Mouse (Mus musculus): ENCODE results near the gene Pms2. TPM values are rescaled to one million over a fixed set of nuclear protein-coding genes. Genes with fewer than 3 reads are reported as not detected.
A peak's percentile ranks its signal among the peaks of the same experiment; 100 is the strongest.

The Pms2 gene
- total RNA-seq, 2 experiments from 2014 or later, result 16.9 to 19.0 TPM

DNA sequence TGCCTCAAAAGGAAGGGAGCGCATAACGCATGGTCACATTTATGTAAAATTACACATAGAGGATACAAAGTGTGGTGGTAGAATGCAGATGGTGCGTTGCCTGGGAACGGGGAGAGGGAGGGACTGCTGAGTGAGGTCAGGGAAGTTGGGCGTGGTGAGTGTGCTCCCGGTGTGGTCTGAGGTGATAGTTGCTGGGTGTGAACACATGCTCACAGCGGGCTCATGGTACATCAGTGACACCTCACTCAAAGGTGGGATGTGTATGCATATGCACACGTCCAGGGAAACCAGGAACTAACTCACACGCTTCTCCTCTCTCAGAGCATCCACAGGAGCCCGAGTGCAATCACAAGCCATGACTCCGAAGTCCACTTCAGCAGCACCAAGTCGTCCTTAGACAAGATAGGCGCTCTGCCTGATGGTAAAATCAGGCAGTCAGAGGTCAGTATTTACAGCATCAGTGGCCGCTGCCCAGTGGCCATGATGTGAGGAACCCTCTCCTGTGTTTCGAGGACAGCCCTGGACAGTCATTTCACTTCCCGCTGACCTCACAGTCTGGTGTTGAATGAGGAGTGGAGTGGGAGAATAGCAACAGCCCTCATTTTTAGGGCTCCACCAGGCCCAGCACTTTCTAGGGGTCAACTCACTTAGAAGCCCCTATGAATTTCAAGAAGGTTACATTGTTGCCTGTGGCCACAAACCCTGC lies 67.1 kb downstream of the Pms2 start:
- peak in 1 of 2 experiments; percentile 35 for DNase-seq (ENCODE audit: low spot score in 2 of 2)
- intact Hi-C loops (cut with DNase I), result loop anchor here (5.0 kb wide), 1 partner anchor 35 kb away; no protein-coding TSS in a partner anchor

DNA sequence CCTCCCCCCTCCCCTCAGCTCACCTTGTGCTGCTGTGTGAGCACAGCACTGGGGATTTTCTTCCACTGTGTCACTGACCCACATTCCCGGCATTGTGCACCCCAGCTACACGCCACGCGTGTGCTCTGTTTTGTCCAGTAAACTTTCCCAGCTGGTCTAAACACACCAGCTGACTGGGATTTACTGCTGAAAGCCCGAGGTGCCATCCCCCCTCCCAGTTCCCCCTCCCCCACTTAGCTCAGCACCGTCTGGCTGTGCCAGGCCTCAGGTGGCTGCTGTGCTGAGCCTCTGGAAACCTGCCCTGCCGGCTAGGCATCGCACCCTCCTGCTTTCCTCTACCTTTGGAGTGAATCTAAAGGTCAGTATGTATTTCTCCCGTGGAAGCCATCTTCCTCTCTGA lies 71.1 kb downstream of the Pms2 start:
- intact Hi-C loops (cut with DNase I), result no loop called here
- no peak for DNase-seq (ENCODE audit: low spot score in 2 of 2)

DNA sequence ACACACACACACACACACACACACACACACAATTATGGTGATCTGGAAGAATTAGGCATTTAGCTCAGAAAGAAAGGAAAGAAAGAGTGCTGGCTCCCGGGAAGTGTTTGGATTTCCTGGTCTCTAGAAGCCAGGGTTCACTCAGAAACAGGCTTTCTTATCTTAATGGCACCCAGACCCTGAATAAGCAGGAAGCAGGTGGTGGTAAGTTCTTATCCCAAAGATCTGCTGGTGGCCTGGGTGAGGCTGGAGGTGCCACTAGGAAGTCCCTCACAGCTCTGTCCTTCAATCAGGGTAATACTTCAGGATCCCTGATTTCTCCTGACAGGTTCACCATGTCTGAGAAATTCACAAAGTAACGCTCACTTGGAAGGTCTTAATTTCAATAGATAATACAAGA lies 72.6 kb downstream of the Pms2 start:
- intact Hi-C loops (cut with DNase I), result no loop called here

More for the DNA sequence above, 72.6 kb downstream of the Pms2 start:
- DNase-seq (ENCODE audit: low spot score in 2 of 2), result no peak

Other genes starting within 250 kb of the Pms2 start
- gene Usp42, start 177.7 kb upstream of the Pms2 start, total RNA-seq (2021), result 10 to 100 TPM; 21.7 to 25.3 TPM
- gene Eif2ak1, start 92.2 kb upstream of the Pms2 start, total RNA-seq (2021), result 10 to 100 TPM; 44.5 to 47.0 TPM
- gene Ankrd61, start 12.3 kb upstream of the Pms2 start, total RNA-seq (2021), result not detected
- gene Aimp2, start 117 bp upstream of the Pms2 start, total RNA-seq (2021), result 10 to 100 TPM; 40.0 to 42.0 TPM
- 1 to 10 TPM in 1 of 2 experiments, under 1 TPM in 1; 0.90 to 2.7 TPM for gene Gm42421, start 18.2 kb downstream of the Pms2 start, total RNA-seq (2021)
- gene Rsph10b, start 23.1 kb downstream of the Pms2 start, total RNA-seq (2021), result 1 to 10 TPM; 3.6 to 5.6 TPM
- 10 to 100 TPM; 44.7 to 47.3 TPM for gene Ccz1, start 104.9 kb downstream of the Pms2 start, total RNA-seq (2021)
- gene Ocm, start 116.7 kb downstream of the Pms2 start, total RNA-seq (2021), result 1 to 10 TPM; 1.9 to 2.2 TPM
- 100 to 1,000 TPM; 150 to 166 TPM for gene Lmtk2, start 190.5 kb downstream of the Pms2 start, total RNA-seq (2021)